Mouse (Mus musculus) CH12.LX (cell line): ENCODE data around the gene Cilp2. TPM values are rescaled to one million over a fixed set of nuclear protein-coding genes. Genes with fewer than 3 reads are reported as not detected.
A peak's percentile ranks its signal among the peaks of the same experiment; 100 is the strongest.

Experiments
- DNase-seq: peaks from one replicate; pipeline ENCODE4 v3.0.0-alpha.2; 2013; ENCODE audit errors: extremely low read depth
- H3K27ac ChIP-seq: 2 replicates; pipeline ENCODE4 v1.5.1; 2012; ENCODE audit warnings: low read depth, mild to moderate bottlenecking, control low read depth, moderate library complexity; ENCODE audit not compliant: insufficient read depth
- H3K27me3 ChIP-seq: replicated peaks from 2 replicates; pipeline ENCODE3; 2012; ENCODE audit warnings: inconsistent platforms
- H3K36me3 ChIP-seq, 2 experiments: replicated peaks in 1 of 2; 2 replicates each; pipeline versions ENCODE3 to v1.6.1; 2012; ENCODE audit warnings: inconsistent platforms in 1 of 2, low read length in 1 of 2, mild to moderate bottlenecking in 1 of 2, mixed read lengths in 1 of 2, moderate library complexity in 1 of 2; ENCODE audit not compliant: control insufficient read depth in 1 of 2, insufficient read depth in 1 of 2
- H3K4me1 ChIP-seq, 2 experiments: 2 replicates each; pipeline ENCODE4 v1.6.1; 2012; ENCODE audit warnings: inconsistent platforms in 1 of 2, moderate library complexity in 1 of 2; ENCODE audit not compliant: insufficient read depth in 2 of 2, control insufficient read depth in 1 of 2
- H3K4me2 ChIP-seq: 2 replicates; pipeline ENCODE4 v1.6.1; 2012; ENCODE audit warnings: low read depth, mild to moderate bottlenecking, control low read depth; ENCODE audit not compliant: poor library complexity, insufficient read depth, severe bottlenecking
- H3K4me3 ChIP-seq, 3 experiments: fragments of 150-350 bp in 1 of 3; sonication (generic) in 1 of 3; replicated peaks in 1 of 3; 2 replicates each; pipeline versions ENCODE3 to v1.5.1; 2011 to 2012; ENCODE audit warnings: low read depth in 2 of 3, low read length in 2 of 3, mild to moderate bottlenecking in 2 of 3, moderate library complexity in 2 of 3, control low read depth in 1 of 3, improper control_type of control experiment in 1 of 3, inconsistent platforms in 1 of 3, mixed read lengths in 1 of 3; ENCODE audit not compliant: poor library complexity in 1 of 3
- H3K79me2 ChIP-seq: replicated peaks from 2 replicates; pipeline ENCODE4 v1.6.1; 2012; ENCODE audit warnings: mild to moderate bottlenecking, moderate library complexity; ENCODE audit not compliant: control insufficient read depth, poor library complexity, insufficient read depth, severe bottlenecking; ENCODE audit errors: extremely low read depth
- H3K9ac ChIP-seq: 2 replicates; pipeline ENCODE4 v1.6.1; 2012; ENCODE audit warnings: low read depth, mild to moderate bottlenecking, control low read depth, moderate library complexity; ENCODE audit not compliant: insufficient read depth
- H3K9me3 ChIP-seq: replicated peaks from 2 replicates; pipeline ENCODE3; 2012; ENCODE audit warnings: low read length, inconsistent platforms, mixed read lengths
- CHD1 ChIP-seq: IDR thresholded peaks from 2 replicates; pipeline ENCODE4 v1.6.1; 2012; ENCODE audit warnings: low read depth, low read length, improper control_type of control experiment, inconsistent platforms
- CTCF ChIP-seq, 2 experiments: IDR thresholded peaks in 1 of 2; conservative IDR thresholded peaks in 1 of 2; 2 replicates each; pipeline ENCODE4 v1.5.1; 2011 to 2012; ENCODE audit warnings: low read depth in 2 of 2, low read length in 2 of 2, improper control_type of control experiment in 1 of 2, inconsistent platforms in 1 of 2, mild to moderate bottlenecking in 1 of 2, moderate library complexity in 1 of 2
- E2F4 ChIP-seq: IDR thresholded peaks from 2 replicates; pipeline ENCODE4 v1.6.1; 2011; ENCODE audit warnings: low read depth, low read length, improper control_type of control experiment; ENCODE audit not compliant: insufficient replicate concordance
- GABPA ChIP-seq: IDR thresholded peaks from 2 replicates; pipeline ENCODE4 v1.6.1; 2012; ENCODE audit warnings: low read depth, low read length, improper control_type of control experiment, inconsistent platforms; ENCODE audit not compliant: insufficient replicate concordance
- HCFC1 ChIP-seq: IDR thresholded peaks from 2 replicates; pipeline ENCODE4 v1.6.1; 2012; ENCODE audit warnings: low read depth, mild to moderate bottlenecking, inconsistent platforms, low read length, improper control_type of control experiment
- MAZ ChIP-seq: IDR thresholded peaks from 2 replicates; pipeline ENCODE4 v1.6.1; 2012; ENCODE audit warnings: low read depth, mild to moderate bottlenecking, inconsistent platforms, low read length, improper control_type of control experiment, moderate library complexity
- MEF2A ChIP-seq: IDR thresholded peaks from 2 replicates; pipeline ENCODE4 v1.6.1; 2014; ENCODE audit warnings: low read depth, mild to moderate bottlenecking, inconsistent platforms, low read length, improper control_type of control experiment, borderline replicate concordance
- MXI1 ChIP-seq: IDR thresholded peaks from 2 replicates; pipeline ENCODE4 v1.6.1; 2011; ENCODE audit warnings: mild to moderate bottlenecking, low read depth, low read length, improper control_type of control experiment
- POLR2A ChIP-seq: IDR thresholded peaks from 2 replicates; pipeline ENCODE4 v1.6.1; 2011; ENCODE audit warnings: low read depth, mild to moderate bottlenecking, improper control_type of control experiment, low read length
- POLR2AphosphoS2 ChIP-seq: IDR thresholded peaks from 2 replicates; pipeline ENCODE4 v1.6.1; 2011; ENCODE audit warnings: low read depth, low read length, improper control_type of control experiment
- RAD21 ChIP-seq: IDR thresholded peaks from 2 replicates; pipeline ENCODE4 v1.6.1; 2011; ENCODE audit warnings: low read depth, mild to moderate bottlenecking, low read length, improper control_type of control experiment, moderate library complexity
- RCOR1 ChIP-seq: conservative IDR thresholded peaks from 2 replicates; pipeline ENCODE4 v1.6.1; 2012; ENCODE audit warnings: low read depth, mild to moderate bottlenecking, inconsistent platforms, low read length, improper control_type of control experiment
- SIN3A ChIP-seq: IDR thresholded peaks from 2 replicates; pipeline ENCODE4 v1.6.1; 2012; ENCODE audit warnings: low read length, improper control_type of control experiment, inconsistent platforms
- SMC3 ChIP-seq: IDR thresholded peaks from 2 replicates; pipeline ENCODE4 v1.6.1; 2011; ENCODE audit warnings: low read depth, low read length, improper control_type of control experiment
- TCF12 ChIP-seq: IDR thresholded peaks from 2 replicates; pipeline ENCODE4 v1.6.1; 2014; ENCODE audit warnings: low read depth, mild to moderate bottlenecking, inconsistent platforms, low read length, improper control_type of control experiment
- UBTF ChIP-seq: IDR thresholded peaks from 2 replicates; pipeline ENCODE4 v1.6.1; 2012; ENCODE audit warnings: low read depth, mild to moderate bottlenecking, inconsistent platforms, low read length, improper control_type of control experiment, moderate library complexity
- USF2 ChIP-seq: conservative IDR thresholded peaks from 2 replicates; pipeline ENCODE4 v1.6.1; 2011; ENCODE audit warnings: low read depth, low read length, improper control_type of control experiment
- ZC3H11A ChIP-seq: IDR thresholded peaks from 2 replicates; pipeline ENCODE4 v1.6.1; 2012; ENCODE audit warnings: low read depth, mild to moderate bottlenecking, inconsistent platforms, low read length, improper control_type of control experiment
- ZKSCAN1 ChIP-seq: IDR thresholded peaks from 2 replicates; pipeline ENCODE4 v1.6.1; 2012; ENCODE audit warnings: low read depth, inconsistent platforms, low read length, improper control_type of control experiment, borderline replicate concordance
- ZMIZ1 ChIP-seq: IDR thresholded peaks from 2 replicates; pipeline ENCODE4 v1.6.1; 2012; ENCODE audit warnings: low read depth, mild to moderate bottlenecking, inconsistent platforms, low read length, improper control_type of control experiment
- ZNF384 ChIP-seq: IDR thresholded peaks from 2 replicates; pipeline ENCODE4 v1.6.1; 2012; ENCODE audit warnings: low read depth, low read length, improper control_type of control experiment, inconsistent platforms
- dilution Hi-C: fragments of 300-500 bp; cut with MboI; formaldehyde crosslinking; loops from 2 replicates; pipeline ENCODE4 v1.14.3; 2020; ENCODE audit warnings: low sequenced_read_pairs; ENCODE audit not compliant: extremely low pct_unique_long_range_greater_than_20kb, extremely low pct_ligation_motif_present
- in situ Hi-C: fragments of 300-500 bp; cut with MboI; formaldehyde crosslinking; loops from 3 replicates; pipeline ENCODE4 v1.14.3; 2019; ENCODE audit warnings: low sequenced_read_pairs, low pct_ligation_motif_present, low pct_unique_long_range_greater_than_20kb, mixed read lengths
- polyA plus RNA-seq: library from polyadenylated mRNA; unstranded; fragments of >175 nt; gene quantifications from 2 replicates; pipeline ENCODE4 v1.2.1, GENCODE M21; 2012; ENCODE audit warnings: low read depth; ENCODE audit not compliant: insufficient read length
- total RNA-seq, 2 experiments: library from RNA; depleted of rRNA; stranded (reverse); fragments of 300-350 nt in 1 of 2; fragments of >200 nt in 1 of 2; gene quantifications; 2 replicates each; pipeline ENCODE4 v1.2.3; 2012 to 2014

The Cilp2 gene
- total and polyA plus RNA-seq, 3 experiments, result 0.04 to 0.08 TPM; not detected in 1

- Histone ChIP-seq H3K9me3 (peaks cover 31% of the 10 kb centered on the region), H3K9ac (no peak overlapping the region), H3K27me3 (no peaks in the 10 kb centered on the region), H3K4me2 (no peak overlapping the region), H3K36me3 (peaks cover 0 to 21% of the 10 kb centered on the region in 2 experiments), H3K4me3 (peak overlapping the region in 1 of 3 experiments; percentile 4), H3K27ac (no peak overlapping the region), H3K79me2 (no peaks in the 10 kb centered on the region), H3K4me1 (no peaks in the 10 kb centered on the region)
- dilution Hi-C loops (no loop called here), in situ Hi-C loops (no loop called here)
- TF ChIP-seq ZNF384 (no peak), POLR2A (no peak), HCFC1 (no peak), ZC3H11A (no peak), CHD1 (no peak), UBTF (no peak), TCF12 (no peak), CTCF (conservative IDR thresholded peaks at IDR 0.05 in 1 of 2, IDR thresholded peaks at IDR 0.05 in 1 of 2; ENCODE audit: low read depth in 2 of 2, low read length in 2 of 2) (no peak), RCOR1 (no peak), USF2 (no peak), SIN3A (no peak), RAD21 (no peak), ZKSCAN1 (no peak), SMC3 (no peak), MXI1 (no peak), ZMIZ1 (no peak), E2F4 (no peak), POLR2AphosphoS2 (no peak), GABPA (no peak)
- no peak for DNase-seq
Observed at GRCm38 (mm10) chr8:69882021-69882756, 5.3 kb downstream of the Cilp2 start.

DNA sequence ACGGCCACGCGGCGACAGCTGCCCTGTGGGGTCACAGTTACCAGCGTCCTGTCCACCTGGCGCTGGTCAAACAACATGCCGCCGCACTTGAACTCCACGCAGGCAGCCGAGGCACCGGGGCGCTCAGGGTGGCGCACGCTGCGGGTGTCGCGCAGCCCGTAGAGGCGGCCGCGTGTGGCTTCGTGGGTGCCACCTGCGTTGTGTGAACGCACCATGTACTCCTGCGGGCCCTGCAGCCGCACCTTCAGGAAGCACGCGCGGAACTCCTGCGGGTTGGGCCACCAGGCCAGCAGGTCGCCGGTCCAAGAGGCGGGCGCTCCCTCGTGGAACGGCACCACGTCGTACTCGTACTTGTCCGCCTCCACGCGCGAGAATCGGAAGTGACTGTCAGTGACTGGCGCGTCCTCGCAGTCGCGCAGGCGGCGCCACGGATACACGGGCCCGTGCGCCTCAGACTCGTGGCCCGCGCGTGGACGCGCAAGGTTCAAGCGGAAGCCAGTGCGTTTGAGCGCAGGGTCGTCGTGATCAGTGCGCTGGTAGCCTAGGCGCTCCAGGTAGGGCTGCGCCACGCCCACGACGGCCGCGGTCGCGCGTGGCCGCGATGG is 6.1 kb downstream of the Cilp2 start:
- Histone ChIP-seq H3K4me1 (no peaks in the 10 kb centered on the region), H3K9ac (no peak overlapping the region), H3K4me3 (peak overlapping the region in 1 of 3 experiments; percentile 8), H3K27ac (no peak overlapping the region), H3K36me3 (peaks cover 0 to 20% of the 10 kb centered on the region in 2 experiments), H3K27me3 (no peaks in the 10 kb centered on the region), H3K4me2 (no peak overlapping the region), H3K79me2 (no peaks in the 10 kb centered on the region), H3K9me3 (peaks cover 31% of the 10 kb centered on the region)
- dilution Hi-C loops (no loop called here), in situ Hi-C loops (no loop called here)
- no peak for DNase-seq
- TF ChIP-seq RCOR1 (no peak), E2F4 (no peak), POLR2A (no peak), MAZ (no peak), ZC3H11A (no peak), MEF2A (no peak)
